Mouse (Mus musculus) ES-E14 (cell line): ENCODE results near the gene Cenpu. TPM values are rescaled to one million over a fixed set of nuclear protein-coding genes. Genes with fewer than 3 reads are reported as not detected.
A peak's percentile ranks its signal among the peaks of the same experiment; 100 is the strongest.

Experiments used
- DNase-seq: peaks from one replicate; pipeline ENCODE4 v3.0.0-alpha.2; 2013; ENCODE audit warnings: low read depth, low spot score
- H3K27ac ChIP-seq: 2 replicates; pipeline ENCODE4 v1.5.1; 2012; ENCODE audit warnings: low read depth, mild to moderate bottlenecking, low read length, moderate library complexity, mixed read lengths; ENCODE audit not compliant: poor library complexity, insufficient read depth, severe bottlenecking
- H3K36me3 ChIP-seq: 2 replicates; pipeline ENCODE4 v1.6.1; 2012; ENCODE audit warnings: mild to moderate bottlenecking, low read length, moderate library complexity, mixed read lengths; ENCODE audit not compliant: control insufficient read depth, poor library complexity, insufficient read depth, severe bottlenecking
- H3K4me1 ChIP-seq, 2 experiments: fragments of 150-350 bp in 1 of 2; sonication (generic) in 1 of 2; 2 replicates each; pipeline ENCODE4 v1.6.1; 2012; ENCODE audit warnings: low read length in 2 of 2, mild to moderate bottlenecking in 1 of 2, mixed read lengths in 1 of 2; ENCODE audit not compliant: control insufficient read depth in 2 of 2, insufficient read depth in 2 of 2, poor library complexity in 1 of 2
- H3K4me3 ChIP-seq, 2 experiments: fragments of 150-350 bp in 1 of 2; sonication (generic) in 1 of 2; 2 replicates each; pipeline ENCODE4 v1.5.1; 2012; ENCODE audit warnings: low read length in 2 of 2, low read depth in 1 of 2, mild to moderate bottlenecking in 1 of 2, mixed read lengths in 1 of 2; ENCODE audit not compliant: insufficient read depth in 1 of 2, poor library complexity in 1 of 2, severe bottlenecking in 1 of 2
- H3K9ac ChIP-seq: 2 replicates; pipeline ENCODE4 v1.6.1; 2012; ENCODE audit warnings: low read depth, mild to moderate bottlenecking, low read length, mixed read lengths; ENCODE audit not compliant: poor library complexity, insufficient read depth, severe bottlenecking
- H3K9me3 ChIP-seq: fragments of 150-350 bp; sonication (generic); 2 replicates; pipeline ENCODE4 v1.6.1; 2012; ENCODE audit warnings: low read depth, mild to moderate bottlenecking, low read length; ENCODE audit not compliant: control insufficient read depth, insufficient read depth
- CHD2 ChIP-seq: IDR thresholded peaks from 2 replicates; pipeline ENCODE4 v1.6.1; 2014; ENCODE audit warnings: mild to moderate bottlenecking, low read depth, low read length, inconsistent platforms
- HCFC1 ChIP-seq: IDR thresholded peaks from 2 replicates; pipeline ENCODE4 v1.6.1; 2012; ENCODE audit warnings: low read length, inconsistent platforms, borderline replicate concordance; ENCODE audit not compliant: insufficient read depth
- MAFK ChIP-seq: IDR thresholded peaks from 2 replicates; pipeline ENCODE4 v1.6.1; 2014; ENCODE audit warnings: mild to moderate bottlenecking, low read depth, low read length, inconsistent platforms; ENCODE audit not compliant: insufficient read depth
- ZC3H11A ChIP-seq: IDR thresholded peaks from 2 replicates; pipeline ENCODE4 v1.6.1; 2012; ENCODE audit warnings: low read depth, mild to moderate bottlenecking, inconsistent platforms, low read length, borderline replicate concordance
- ZNF384 ChIP-seq: IDR thresholded peaks from 2 replicates; pipeline ENCODE4 v1.6.1; 2012; ENCODE audit warnings: low read depth, low read length, inconsistent platforms
- in situ Hi-C, 2 experiments: fragments of 600-800 bp; cut with MboI; formaldehyde crosslinking; loops; one replicate each; pipeline ENCODE4 v1.15.1; 2025; ENCODE audit warnings: low sequenced_read_pairs in 2 of 2, inconsistent platforms in 1 of 2; ENCODE audit not compliant: unreplicated experiment in 2 of 2
- total RNA-seq: library from RNA; depleted of rRNA; stranded (reverse); fragments of 300-350 nt; gene quantifications from 2 replicates; pipeline ENCODE4 v1.2.3, GENCODE M21; 2012

Cenpu gene
- total RNA-seq, 1 experiment: 19.1 TPM

- no peaks in the 10 kb centered on the region for H3K9me3 ChIP-seq
- peak overlapping the region in 1 of 2 experiments; percentile 68; a peak in 2 of 4 replicates for H3K4me3 ChIP-seq
- DNase-seq: no peak
- TF ChIP-seq HCFC1 (no peak), MAFK (peak; percentile 52; the same call in 1 of the 2 replicates)
- in situ Hi-C loops: no loop called here
- H3K36me3 ChIP-seq: peaks cover 3% of the 10 kb centered on the region
- H3K9ac ChIP-seq: peak overlapping the region; percentile 27; the same call in 1 of the 2 replicates
- H3K27ac ChIP-seq: no peak overlapping the region
- peaks cover 0 to 4% of the 10 kb centered on the region in 2 experiments; a peak in 1 of 4 replicates for H3K4me1 ChIP-seq
These were observed 799 bp upstream of the Cenpu start for GRCm38 (mm10) chr8:46551029-46551428.

DNA sequence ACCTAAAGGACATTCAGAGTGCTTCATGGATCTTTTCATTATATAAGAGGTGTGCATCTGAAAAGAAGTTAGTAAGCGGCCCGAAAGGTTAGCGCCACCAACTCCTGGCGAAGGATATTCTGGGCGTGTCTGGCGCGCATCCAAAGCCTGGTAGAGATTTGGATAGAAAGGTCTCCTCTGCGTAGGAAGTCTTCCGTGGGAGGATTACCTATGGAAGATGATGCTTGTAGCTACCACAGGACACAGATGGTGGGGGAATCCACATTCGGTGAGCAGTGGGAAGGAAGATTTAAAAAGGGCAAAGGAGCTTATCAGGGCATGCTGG lies 575 bp downstream of the Cenpu start:
- Histone ChIP-seq H3K36me3 (peaks cover 8% of the 10 kb centered on the region), H3K9ac (peak overlapping the region; percentile 94), H3K27ac (no peak overlapping the region), H3K4me1 (peaks cover 0 to 2% of the 10 kb centered on the region in 2 experiments; a peak in 1 of 4 replicates), H3K9me3 (no peaks in the 10 kb centered on the region), H3K4me3 (peak overlapping the region; percentile 71 to 91)
- in situ Hi-C loops: no loop called here
- no peak for TF ChIP-seq ZC3H11A
- TF ChIP-seq ZNF384: no peak
- TF ChIP-seq MAFK: no peak
- TF ChIP-seq CHD2: no peak
- TF ChIP-seq HCFC1: no peak
- DNase-seq: no peak

DNA sequence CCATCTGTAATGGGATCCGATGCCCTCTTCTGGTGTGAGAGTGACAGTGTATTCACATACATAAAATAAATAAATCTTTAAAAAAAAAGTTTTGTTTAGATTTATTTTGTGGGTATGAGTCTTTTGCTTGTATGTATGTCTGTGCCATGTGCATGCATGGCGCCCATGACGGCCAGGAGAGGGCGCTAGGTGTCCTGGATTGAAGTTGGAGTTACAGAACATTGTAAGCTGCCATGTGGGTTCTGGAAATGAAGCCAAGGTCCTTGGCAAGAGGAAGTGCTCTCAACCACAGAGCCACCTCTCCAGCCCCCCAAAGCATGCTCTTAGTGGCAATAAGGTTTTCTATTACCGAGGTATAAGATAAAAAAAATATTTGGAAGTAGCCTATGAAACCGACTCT lies 7.6 kb downstream of the Cenpu start:
- H3K4me3 ChIP-seq: no peak overlapping the region
- H3K9ac ChIP-seq: no peak overlapping the region
- in situ Hi-C loops: no loop called here
- H3K9me3 ChIP-seq: no peaks in the 10 kb centered on the region
- H3K4me1 ChIP-seq: peaks cover 0 to 2% of the 10 kb centered on the region in 2 experiments; a peak in 1 of 4 replicates
- no peak for TF ChIP-seq CHD2
- no peak for TF ChIP-seq ZNF384
- no peak for TF ChIP-seq HCFC1
- no peak for TF ChIP-seq MAFK
- TF ChIP-seq ZC3H11A: no peak
- H3K36me3 ChIP-seq: peaks cover 18% of the 10 kb centered on the region
- DNase-seq: no peak
- H3K27ac ChIP-seq: no peak overlapping the region

DNA sequence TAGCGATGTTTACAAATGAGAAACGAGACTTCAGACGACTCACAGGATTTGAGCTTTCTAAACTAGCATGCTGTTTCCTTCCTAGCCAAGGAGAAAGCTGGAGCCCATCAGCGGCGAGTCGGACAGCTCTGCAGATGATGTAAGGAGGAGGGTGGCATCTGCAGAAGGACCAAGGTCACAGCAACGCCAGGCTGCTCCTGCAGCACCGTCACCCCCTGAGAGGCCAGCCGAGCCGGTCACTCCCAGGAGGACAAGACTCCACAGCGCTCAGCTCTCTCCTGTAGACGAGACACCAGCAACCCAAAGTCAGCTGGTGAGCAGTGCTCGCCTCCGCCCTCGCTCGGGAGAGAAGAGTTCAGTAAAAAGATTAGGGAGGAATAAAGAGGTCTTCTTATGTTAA lies 10.5 kb downstream of the Cenpu start:
- in situ Hi-C loops: no loop called here
- Histone ChIP-seq H3K9me3 (no peaks in the 10 kb centered on the region), H3K36me3 (peaks cover 10% of the 10 kb centered on the region; the same call in 1 of the 2 replicates), H3K4me3 (no peak overlapping the region), H3K27ac (no peak overlapping the region), H3K9ac (no peak overlapping the region), H3K4me1 (peaks cover 0 to under 1% of the 10 kb centered on the region in 2 experiments; a peak in 1 of 4 replicates)
- no peak for DNase-seq
- TF ChIP-seq CHD2: no peak
- no peak for TF ChIP-seq ZC3H11A
- TF ChIP-seq HCFC1: no peak

GRCm38 (mm10) chr8:46566914-46567529 lies 15.2 kb downstream of the Cenpu start:
- DNase-seq: no peak
- Histone ChIP-seq H3K9ac (no peak overlapping the region), H3K9me3 (no peaks in the 10 kb centered on the region), H3K4me1 (peaks cover 0 to 4% of the 10 kb centered on the region in 2 experiments; a peak in 1 of 4 replicates), H3K36me3 (peaks cover 6% of the 10 kb centered on the region; the same call in 1 of the 2 replicates), H3K27ac (no peak overlapping the region), H3K4me3 (no peak overlapping the region)
- in situ Hi-C loops: no loop called here
- TF ChIP-seq CHD2 (no peak), ZC3H11A (no peak), MAFK (no peak), HCFC1 (no peak)
